Mouse (Mus musculus) cerebellum, adult 2 months (tissue): ENCODE results near the gene Dhx40.

Source experiments
- CTCF ChIP-seq: fragments of 200-500 bp; IDR thresholded peaks from 2 replicates; pipeline ENCODE4 v1.5.1; 2011; ENCODE audit warnings: low read depth, mild to moderate bottlenecking, control low read depth, low read length, moderate library complexity, borderline replicate concordance; ENCODE audit not compliant: insufficient read depth
- POLR2A ChIP-seq: fragments of 200-500 bp; IDR thresholded peaks from 2 replicates; pipeline ENCODE4 v1.6.1; 2011; ENCODE audit warnings: low read length, control low read depth, borderline replicate concordance; ENCODE audit not compliant: insufficient read depth

- TF ChIP-seq CTCF (no peak), POLR2A (peak; percentile 65; the same call in 1 of the 2 replicates)
Measured at GRCm38 (mm10) chr11:86807505-86807989, at the start of gene Dhx40.
